8 mouse cellular contexts compared by ENCODE assay signal in the genomic region with DNA sequence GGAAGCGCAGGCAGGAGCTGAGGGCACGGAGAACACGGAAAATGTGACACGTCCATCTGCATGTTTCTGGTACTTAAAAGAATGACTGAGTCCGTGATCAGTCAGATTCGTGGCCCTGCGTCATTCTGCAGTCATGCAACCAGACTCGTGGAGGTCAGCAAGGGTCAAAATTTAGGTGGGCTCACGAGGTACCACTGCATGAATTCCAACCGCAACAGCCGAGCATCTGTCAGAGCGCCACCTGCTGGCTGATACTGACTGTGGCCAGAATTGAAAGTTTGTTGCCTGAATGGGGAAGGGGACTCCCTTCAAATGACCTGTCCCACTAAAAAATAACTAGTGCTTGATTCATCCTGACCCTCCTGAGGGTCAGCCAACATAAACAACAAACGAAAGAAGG. TPM values are rescaled to one million over a fixed set of nuclear protein-coding genes. Genes with fewer than 3 reads are reported as not detected.
DNase-seq lines count a peak whose midpoint lies in the region; ATAC-seq and TF ChIP-seq lines count a peak whose summit lies in the region.
"Had no signal": no experiment of that assay in that cellular context is flagged by ENCODE, and none has a peak within 500 bp of the region (broad histone marks: within the 10 kb centered on the region; RNA-seq: fewer than 3 reads in every experiment).

No protein-coding gene starts in this region.

- no peak overlapping the region for H3K4me2 ChIP-seq in liver, embryonic 12.5 days

- WGBS in liver, embryonic 12.5 days (ENCODE audit: insufficient replicate concordance), result 22% methylated on average over 13 of the region's 13 CpGs

- H3K27ac ChIP-seq in liver, embryonic 12.5 days, result no peak overlapping the region
- H3K27ac ChIP-seq in cortical plate, adult 2 months (ENCODE audit: insufficient read depth, low read length), result no peak overlapping the region

- peak; percentile 82 for TF ChIP-seq CTCF in cortical plate, adult 2 months (IDR thresholded peaks at IDR 0.05; ENCODE audit: extremely low read depth, insufficient read depth, low read length)

- no peaks in the 10 kb centered on the region for H3K9me3 ChIP-seq in liver, embryonic 12.5 days (replicated peaks)

- H3K4me1 ChIP-seq in liver, embryonic 12.5 days, result no peaks in the 10 kb centered on the region
- H3K4me1 ChIP-seq in cortical plate, adult 2 months (ENCODE audit: control insufficient read depth, insufficient read depth, low read length), result no peaks in the 10 kb centered on the region

- no peak for ATAC-seq in liver, embryonic 12.5 days

- H3K4me3 ChIP-seq in liver, embryonic 12.5 days, result no peak overlapping the region
- no peak overlapping the region for H3K4me3 ChIP-seq in cortical plate, adult 2 months (ENCODE audit: insufficient read depth, low read length)
- H3K4me3 ChIP-seq: megakaryocyte, embryonic 14.5 days had no signal

- DNase-seq in liver, result peak; percentile 46
- peak; percentile 16 for DNase-seq in T-cell, adult 2 months (ENCODE audit: low spot score)
- DNase-seq in induced T-regulatory cell, adult 2 months (ENCODE audit: low read depth), result peak; percentile 74
- peak; percentile 55 for DNase-seq in lung, postnatal 10 days
- DNase-seq in right cerebral cortex, postnatal 4 days, result peak; percentile 75

- no peak for TF ChIP-seq POLR2A in cortical plate, adult 2 months (IDR thresholded peaks at IDR 0.05; ENCODE audit: extremely low read depth, insufficient read depth, low read length)

- no peak overlapping the region for H3K9ac ChIP-seq in liver, embryonic 12.5 days

- H3K27me3 ChIP-seq in liver, embryonic 12.5 days (replicated peaks), result peaks cover 27% of the 10 kb centered on the region

- H3K36me3 ChIP-seq in liver, embryonic 12.5 days, result no peaks in the 10 kb centered on the region

RNA-seq across cellular contexts. Expression of gene Tent5b, which starts 30.2 kb away (rescaled TPM):
- 0.06 TPM in 1 of 2 replicates, not detected in the other for polyA plus RNA-seq in liver, embryonic 12.5 days (2016; fragmentation: Nextera tagmentation; extraction: Ambion mirVana)
- 0.04 and 0.06 TPM in 2 replicates for polyA plus RNA-seq in cortical plate, adult 2 months (2012; rRNA removed)

RNA-seq across cellular contexts. Expression of gene Trnp1, which starts 48.6 kb away (rescaled TPM):
- polyA plus RNA-seq in liver, embryonic 12.5 days (2016; fragmentation: Nextera tagmentation; extraction: Ambion mirVana), result 0.14 and 0.27 TPM in 2 replicates
- polyA plus RNA-seq in cortical plate, adult 2 months (2012; rRNA removed), result 119 and 128 TPM in 2 replicates

Comparison
In these comparisons a context has a peak if more than half of its experiments do, and no peak if none do; other contexts are left out.
1. DNase-seq: peak in every context shown above with its lines; median percentile 75 in right cerebral cortex, postnatal 4 days; 74 in induced T-regulatory cell, adult 2 months; 55 in lung, postnatal 10 days; 46 in liver; 16 in T-cell, adult 2 months.
2. RNA of gene Trnp1, which starts 48.6 kb away (polyA plus RNA-seq): 119 to 128 TPM in cortical plate, adult 2 months; 0.14 to 0.27 TPM in liver, embryonic 12.5 days; every median in the first group is over 10 times any median in the second.